Mouse (Mus musculus) embryonic fibroblast, embryonic 13.5 days (primary cell): Measurements from ENCODE around the gene Il17rd. TPM values are rescaled to one million over a fixed set of nuclear protein-coding genes. Genes with fewer than 3 reads are reported as not detected.

ENCODE experiments used
- H3K27ac ChIP-seq: 2 replicates; pipeline ENCODE4 v1.5.1; 2012; ENCODE audit warnings: low read length, control low read depth, inconsistent platforms; ENCODE audit not compliant: insufficient read depth
- H3K4me1 ChIP-seq: 2 replicates; pipeline ENCODE4 v1.6.1; 2011; ENCODE audit warnings: low read length; ENCODE audit not compliant: control insufficient read depth, insufficient read depth
- H3K4me3 ChIP-seq: 2 replicates; pipeline ENCODE4 v1.5.1; 2011; ENCODE audit warnings: mild to moderate bottlenecking, control low read depth, low read length; ENCODE audit not compliant: insufficient read depth
- CTCF ChIP-seq: IDR thresholded peaks from 2 replicates; pipeline ENCODE4 v1.5.1; 2011; ENCODE audit warnings: mild to moderate bottlenecking, control low read depth, low read length, moderate library complexity, borderline replicate concordance; ENCODE audit not compliant: insufficient read depth
- POLR2A ChIP-seq: IDR thresholded peaks from 2 replicates; pipeline ENCODE4 v1.6.1; 2011; ENCODE audit warnings: low read depth, mild to moderate bottlenecking, control low read depth, low read length, moderate library complexity
- polyA plus RNA-seq: library from polyadenylated mRNA; stranded (reverse); fragments of >200 nt; gene quantifications from 2 replicates; pipeline ENCODE4 v1.2.4, GENCODE M21; 2011; ENCODE audit warnings: low read depth; ENCODE audit not compliant: missing spikeins, insufficient read length

The Il17rd gene
- polyA plus RNA-seq, 1 experiment, result 19.3 TPM

DNA sequence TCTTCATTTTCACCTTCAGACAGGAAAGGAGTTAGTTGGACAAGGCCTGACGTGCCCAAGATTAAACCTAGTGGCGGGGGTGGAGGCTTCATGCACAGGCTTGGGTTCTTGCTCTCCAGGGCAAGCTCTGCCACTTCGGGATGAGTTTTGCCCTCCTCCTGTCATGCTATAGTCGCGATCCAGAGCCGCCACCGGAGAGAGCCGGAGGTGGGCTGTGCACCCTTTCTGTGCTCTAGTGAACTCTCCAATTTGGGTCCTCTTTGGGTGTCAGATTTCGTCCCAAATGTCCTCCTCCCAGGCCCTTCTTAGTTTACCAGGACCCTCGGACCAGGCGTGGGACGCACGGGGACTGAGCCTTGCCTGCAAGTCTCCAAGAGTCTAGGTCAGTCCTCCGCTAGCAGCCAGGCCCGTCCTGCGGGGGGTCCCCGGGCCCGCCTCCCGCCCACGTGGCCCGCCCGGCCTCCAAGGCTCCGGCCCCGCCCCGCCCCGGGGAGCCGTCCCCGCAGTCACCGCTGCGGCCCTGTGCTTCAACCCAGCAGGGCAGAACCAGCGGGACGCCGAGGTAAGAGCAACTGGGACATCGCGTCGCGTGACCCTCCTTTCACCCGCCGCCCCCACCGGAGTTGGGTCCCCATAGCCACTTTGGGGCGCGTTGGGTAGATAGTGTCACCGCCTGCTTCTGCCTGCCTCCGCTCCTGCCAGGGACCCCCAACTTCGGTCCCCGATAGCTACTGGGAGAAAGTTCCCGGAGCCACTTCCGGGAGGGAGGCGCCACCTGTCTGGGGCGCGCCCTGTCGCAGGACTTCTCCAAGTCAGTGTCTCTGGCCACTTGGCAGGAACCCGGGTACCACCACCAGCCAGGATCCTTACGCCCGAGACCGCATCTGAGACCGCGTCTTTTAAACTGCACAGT lies 75.9 kb downstream of the Il17rd start, which contains the start of gene Arhgef3:
Gene Arhgef3, plus strand, starts transcription at position 538 of the 913 bp plus-strand sequence.
- Histone ChIP-seq H3K27ac (no peak within 1 kb of the TSS), H3K4me3 (peak within 1 kb of the TSS; percentile 47)
- TF ChIP-seq POLR2A, result peak; percentile 67
- TF ChIP-seq CTCF, result no peak

GRCm38 (mm10) chr14:27115275-27115660 lies 76.5 kb downstream of the Il17rd start:
- Histone ChIP-seq H3K27ac (no peak overlapping the region), H3K4me1 (no peaks in the 10 kb centered on the region), H3K4me3 (peak overlapping the region; percentile 44)
- TF ChIP-seq POLR2A, result no peak
- TF ChIP-seq CTCF, result no peak

More for the DNA sequence above, 75.9 kb downstream of the Il17rd start, which contains the start of gene Arhgef3:
- H3K4me1 ChIP-seq, result no peaks in the 10 kb centered on the region

DNA sequence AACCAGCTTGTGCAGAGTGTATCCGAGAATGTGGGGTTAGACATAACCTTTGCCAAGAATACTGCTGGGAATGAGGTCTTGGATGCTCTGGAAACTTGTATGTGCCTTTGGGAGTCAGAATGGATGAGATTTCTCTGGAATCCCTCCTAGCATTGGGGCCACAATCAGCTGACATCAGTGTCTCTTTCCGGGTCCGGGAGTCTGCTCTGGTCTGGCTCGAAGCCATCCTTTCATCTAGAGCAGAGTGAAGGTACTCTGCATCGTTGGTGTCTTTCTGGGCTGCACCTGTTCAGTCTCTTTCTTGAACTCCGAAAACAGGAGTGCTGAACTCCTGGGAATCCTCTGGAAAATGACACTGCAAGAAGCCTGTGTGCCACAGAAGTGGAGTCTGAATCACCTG lies 77.2 kb downstream of the Il17rd start:
- no peak for TF ChIP-seq CTCF
- H3K27ac ChIP-seq, result no peak overlapping the region
- no peak overlapping the region for H3K4me3 ChIP-seq
- no peaks in the 10 kb centered on the region for H3K4me1 ChIP-seq

DNA sequence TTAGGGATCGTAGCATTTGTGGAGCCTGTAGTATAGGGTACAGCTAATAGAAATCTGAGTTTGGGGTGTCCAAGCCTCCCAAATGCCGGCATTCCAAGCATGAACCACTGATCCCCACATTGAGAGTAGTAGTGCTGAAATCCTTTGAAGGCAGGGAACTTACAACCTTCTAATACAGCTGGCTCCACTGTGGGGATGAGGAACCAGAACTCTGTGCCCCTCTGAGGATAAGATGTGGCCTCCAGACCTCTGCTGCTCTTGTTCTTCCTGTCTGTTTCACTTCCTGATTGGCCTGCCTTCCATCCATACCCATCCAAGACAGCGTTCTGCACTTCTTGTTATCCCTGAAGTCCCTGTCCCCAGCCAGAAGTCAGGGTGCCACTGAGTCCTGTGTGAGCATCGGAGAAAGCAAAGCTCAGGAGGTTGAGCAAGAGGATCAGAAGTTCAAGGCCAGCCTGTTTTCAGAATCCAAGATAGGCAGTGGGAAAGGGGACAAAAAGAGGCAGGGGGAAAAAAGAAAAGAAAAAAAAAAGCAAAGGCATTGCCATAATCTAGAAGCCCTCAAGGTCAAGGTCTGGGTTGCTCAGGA lies 77.9 kb downstream of the Il17rd start:
- TF ChIP-seq CTCF (no peak), POLR2A (no peak)
- no peaks in the 10 kb centered on the region for H3K4me1 ChIP-seq

GRCm38 (mm10) chr14:27118546-27118945 lies 79.8 kb downstream of the Il17rd start:
- no peak overlapping the region for H3K27ac ChIP-seq
- H3K4me3 ChIP-seq, result no peak overlapping the region
- peaks cover 5% of the 10 kb centered on the region; the same call in 1 of the 2 replicates for H3K4me1 ChIP-seq
- TF ChIP-seq POLR2A (no peak), CTCF (no peak)

More for the DNA sequence above, 77.9 kb downstream of the Il17rd start:
- Histone ChIP-seq H3K4me3 (no peak overlapping the region), H3K27ac (no peak overlapping the region)

DNA sequence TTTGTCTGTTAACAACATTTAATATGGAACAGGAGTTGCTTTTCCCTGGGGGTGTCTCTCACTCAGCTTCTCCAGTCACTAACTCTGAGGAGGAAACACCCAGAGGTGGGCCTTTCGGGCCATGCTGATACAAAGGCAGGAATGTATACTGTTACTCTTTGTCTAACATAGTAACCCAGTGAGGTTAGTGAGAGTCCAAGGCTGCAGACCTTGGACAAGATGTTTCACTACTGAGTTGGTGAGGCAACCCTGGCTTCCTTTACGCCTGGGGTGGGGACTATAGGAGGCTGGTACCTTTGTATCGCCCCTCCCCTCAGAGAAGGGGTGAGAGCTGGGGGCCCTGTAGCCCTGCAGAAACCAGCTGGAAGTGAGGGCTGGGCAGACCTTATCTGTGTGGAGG lies 83.9 kb downstream of the Il17rd start:
- Histone ChIP-seq H3K27ac (peak overlapping the region; percentile 1; the same call in 1 of the 2 replicates), H3K4me1 (peaks cover 5% of the 10 kb centered on the region; the same call in 1 of the 2 replicates), H3K4me3 (no peak overlapping the region)
- TF ChIP-seq POLR2A (no peak), CTCF (no peak)

GRCm38 (mm10) chr14:27123543-27123942 lies 84.8 kb downstream of the Il17rd start:
- Histone ChIP-seq H3K4me1 (peaks cover 5% of the 10 kb centered on the region; the same call in 1 of the 2 replicates), H3K27ac (peak overlapping the region; percentile 6), H3K4me3 (no peak overlapping the region)
- TF ChIP-seq POLR2A (no peak), CTCF (no peak)

DNA sequence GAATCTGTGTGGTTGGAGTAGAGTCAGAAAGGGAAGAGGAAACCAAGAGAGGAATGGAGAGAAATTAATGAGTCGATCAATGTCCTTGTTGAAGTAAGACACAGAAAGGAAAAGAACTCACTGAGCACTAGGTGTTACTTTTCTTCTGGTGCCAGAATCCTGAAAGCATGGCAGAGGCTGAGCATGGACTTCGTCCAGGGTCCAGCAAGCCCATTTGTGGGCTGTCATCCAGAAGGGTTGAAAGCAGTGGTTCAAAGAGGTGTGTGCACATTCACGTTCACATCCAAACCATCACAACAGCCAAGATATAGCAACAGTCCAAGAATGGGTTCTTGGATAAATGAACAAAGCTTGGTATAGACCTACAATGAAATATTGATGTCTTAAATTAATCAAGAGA lies 91.3 kb downstream of the Il17rd start:
- no peak for TF ChIP-seq POLR2A
- no peak for TF ChIP-seq CTCF
- no peak overlapping the region for H3K27ac ChIP-seq
- H3K4me3 ChIP-seq, result no peak overlapping the region
- H3K4me1 ChIP-seq, result 0 out of 2 replicates have a peak, but pooled peaks cover 4% of the 10 kb centered on the region

GRCm38 (mm10) chr14:27130676-27131075 lies 91.9 kb downstream of the Il17rd start:
- TF ChIP-seq CTCF, result no peak
- TF ChIP-seq POLR2A, result no peak

More at GRCm38 (mm10) chr14:27130676-27131075, 91.9 kb downstream of the Il17rd start:
- Histone ChIP-seq H3K4me1 (0 out of 2 replicates have a peak, but pooled peaks cover 4% of the 10 kb centered on the region), H3K4me3 (no peak overlapping the region), H3K27ac (no peak overlapping the region)
